In the genomic region with DNA sequence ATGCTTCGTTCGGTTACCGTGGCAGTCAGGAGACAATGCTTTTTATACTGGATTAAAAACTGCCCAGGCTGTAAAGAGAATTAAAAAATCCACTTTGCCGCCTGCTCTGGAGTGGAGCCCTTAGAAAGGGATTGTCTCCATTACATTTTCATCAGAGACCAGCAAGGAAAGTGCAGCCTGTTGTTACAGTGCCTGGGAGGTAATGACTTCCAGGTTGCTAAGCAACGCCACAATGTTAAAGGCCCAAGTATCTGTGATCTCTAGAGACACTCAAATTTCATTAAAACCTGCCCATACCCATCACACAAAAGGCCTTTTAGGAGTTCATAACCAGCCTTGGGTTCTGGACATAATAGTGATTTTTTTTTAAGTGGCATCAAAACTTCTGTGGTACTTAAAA, we compare ENCODE assay signal across 14 mouse cellular contexts.
DNase-seq lines count a peak whose midpoint lies in the region; ATAC-seq and TF ChIP-seq lines count a peak whose summit lies in the region.
"Had no signal": no experiment of that assay in that cellular context is flagged by ENCODE, and none has a peak within 500 bp of the region (broad histone marks: within the 10 kb centered on the region; RNA-seq: fewer than 3 reads in every experiment).

No protein-coding gene starts in this region.

- no peak overlapping the region for H3K4me3 ChIP-seq in neural tube, embryonic 11.5 days (ENCODE audit: low read depth, low read length)
- no peak overlapping the region for H3K4me3 ChIP-seq in hindbrain, embryonic 10.5 days
- no peak overlapping the region for H3K4me3 ChIP-seq in heart, adult 2 months
- H3K4me3 ChIP-seq: heart, embryonic 13.5 days; left cerebral cortex, adult 2 months; liver, embryonic 13.5 days had no signal

- no peak overlapping the region for H3K27ac ChIP-seq in neural tube, embryonic 11.5 days (ENCODE audit: low read depth, low read length)
- H3K27ac ChIP-seq in hindbrain, embryonic 10.5 days, result peak overlapping the region; percentile 51
- H3K27ac ChIP-seq in heart, adult 2 months, result no peak overlapping the region
- H3K27ac ChIP-seq: heart, embryonic 13.5 days; left cerebral cortex, adult 2 months; liver, embryonic 13.5 days had no signal

- no peak overlapping the region for H3K4me2 ChIP-seq in neural tube, embryonic 11.5 days (ENCODE audit: low read depth)
- H3K4me2 ChIP-seq: heart, embryonic 13.5 days; liver, embryonic 13.5 days had no signal

- DNase-seq in neural tube, embryonic 11.5 days (ENCODE audit: low spot score), result peak; percentile 32
- DNase-seq in neural tube, embryonic 10.5 days (ENCODE audit: extremely low spot score, low spot score), result no peak
- peak; percentile 31 for DNase-seq in hindbrain, embryonic 10.5 days (ENCODE audit: low spot score)
- peak; percentile 57 for DNase-seq in mesoderm, embryonic 11.5 days (ENCODE audit: low read depth, low spot score)
- DNase-seq in kidney, postnatal 10 days, result no peak
- no peak for DNase-seq in cerebellum, adult 9-11 months
- no peak for DNase-seq in heart, adult 2 months
- DNase-seq in cerebellum, postnatal 14 days, result no peak
- DNase-seq: kidney, postnatal 25 days; liver, embryonic 13.5 days; thymus, postnatal 14 days had no signal

- WGBS in neural tube, embryonic 11.5 days, result 46% methylated on average over 5 of the region's 5 CpGs
- WGBS in hindbrain, embryonic 10.5 days, result 57% methylated on average over 5 of the region's 5 CpGs
- WGBS in heart, adult 2 months, result 95% methylated on average over 5 of the region's 5 CpGs

- H3K36me3 ChIP-seq in neural tube, embryonic 11.5 days (ENCODE audit: control insufficient read depth, insufficient read depth, low read length), result no peaks in the 10 kb centered on the region
- H3K36me3 ChIP-seq in hindbrain, embryonic 10.5 days, result no peaks in the 10 kb centered on the region
- H3K36me3 ChIP-seq in heart, adult 2 months (ENCODE audit: control insufficient read depth, insufficient read depth, low read length), result no peaks in the 10 kb centered on the region
- H3K36me3 ChIP-seq: heart, embryonic 13.5 days; liver, embryonic 13.5 days had no signal

- intact Hi-C loops in heart, adult 2 months (cut with DNase I), result no loop called here

- H3K4me1 ChIP-seq in neural tube, embryonic 11.5 days (ENCODE audit: control insufficient read depth, insufficient read depth, low read length), result 0 out of 2 replicates have a peak, but pooled peaks cover 7% of the 10 kb centered on the region
- peaks cover 51% of the 10 kb centered on the region for H3K4me1 ChIP-seq in hindbrain, embryonic 10.5 days (replicated peaks)
- no peaks in the 10 kb centered on the region for H3K4me1 ChIP-seq in heart, adult 2 months (ENCODE audit: control insufficient read depth, insufficient read depth, low read length)
- H3K4me1 ChIP-seq: heart, embryonic 13.5 days; liver, embryonic 13.5 days had no signal

- TF ChIP-seq EP300 in heart, adult 2 months (IDR thresholded peaks at IDR 0.05; ENCODE audit: insufficient read depth, low read depth, low read length), result no peak

- TF ChIP-seq POLR2A in heart, adult 2 months (IDR thresholded peaks at IDR 0.05; ENCODE audit: insufficient read depth, low read depth, low read length), result no peak

- H3K27me3 ChIP-seq in neural tube, embryonic 11.5 days (ENCODE audit: control insufficient read depth, insufficient read depth, low read length), result no peaks in the 10 kb centered on the region
- H3K27me3 ChIP-seq in hindbrain, embryonic 10.5 days (ENCODE audit: insufficient read depth, poor library complexity, severe bottlenecking), result no peaks in the 10 kb centered on the region
- no peaks in the 10 kb centered on the region for H3K27me3 ChIP-seq in heart, adult 2 months (ENCODE audit: control insufficient read depth, insufficient read depth, low read length)
- H3K27me3 ChIP-seq: heart, embryonic 13.5 days; liver, embryonic 13.5 days had no signal

- H3K9ac ChIP-seq in neural tube, embryonic 11.5 days (ENCODE audit: low read length), result no peak overlapping the region
- no peak overlapping the region for H3K9ac ChIP-seq in heart, adult 2 months (ENCODE audit: low read depth, low read length)
- H3K9ac ChIP-seq: heart, embryonic 13.5 days; liver, embryonic 13.5 days had no signal

- ATAC-seq in neural tube, embryonic 11.5 days (ENCODE audit: insufficient read depth, low FRiP score, low TSS enrichment), result no peak
- ATAC-seq: inflammation-experienced regulatory T-cells, adult 6 months had no signal

- no peaks in the 10 kb centered on the region for H3K79me2 ChIP-seq in heart, adult 2 months (replicated peaks; ENCODE audit: control insufficient read depth, insufficient read depth, low read length)

- TF ChIP-seq CTCF in heart, adult 2 months (IDR thresholded peaks at IDR 0.05), result no peak

- H3K9me3 ChIP-seq in neural tube, embryonic 11.5 days (ENCODE audit: control insufficient read depth, low read length), result no peaks in the 10 kb centered on the region
- no peaks in the 10 kb centered on the region for H3K9me3 ChIP-seq in hindbrain, embryonic 10.5 days
- H3K9me3 ChIP-seq: heart, embryonic 13.5 days; liver, embryonic 13.5 days had no signal

Comparison
In these comparisons a context has a peak if more than half of its experiments do, and no peak if none do; other contexts are left out.
1. DNase-seq: peak in neural tube, embryonic 11.5 days (single experiment), hindbrain, embryonic 10.5 days (single experiment) and mesoderm, embryonic 11.5 days (single experiment); none in neural tube, embryonic 10.5 days (single experiment), kidney, postnatal 10 days (single experiment), cerebellum, adult 9-11 months (single experiment), heart, adult 2 months (0 of 2) and cerebellum, postnatal 14 days (0 of 2).